Mouse (Mus musculus) thymus, postnatal 10 days (tissue): Measurements from ENCODE around the gene Lrmda.

Experiments used
- DNase-seq, 2 experiments: peaks; one replicate each; pipeline ENCODE4 v3.0.0; 2021; ENCODE audit warnings: low spot score in 2 of 2

The Lrmda gene

GRCm38 (mm10) chr14:22155512-22156026 lies 136.1 kb downstream of the Lrmda start:
- DNase-seq, result no peak

- DNase-seq, result no peak
These were observed 137.5 kb downstream of the Lrmda start for GRCm38 (mm10) chr14:22156991-22157390.

- no peak for DNase-seq
These were observed 141.9 kb downstream of the Lrmda start for GRCm38 (mm10) chr14:22161416-22161815.

- no peak for DNase-seq
These were observed 147.8 kb downstream of the Lrmda start for GRCm38 (mm10) chr14:22167285-22167684.

- no peak for DNase-seq
These were observed 148.7 kb downstream of the Lrmda start for GRCm38 (mm10) chr14:22168077-22168794.

- DNase-seq, result no peak
These were observed 149.5 kb downstream of the Lrmda start for GRCm38 (mm10) chr14:22168795-22169568.

GRCm38 (mm10) chr14:22174757-22175156 lies 155.2 kb downstream of the Lrmda start:
- DNase-seq, result no peak

- no peak for DNase-seq
These were observed 160.2 kb downstream of the Lrmda start for GRCm38 (mm10) chr14:22179761-22180160.

GRCm38 (mm10) chr14:22181508-22181907 lies 162.0 kb downstream of the Lrmda start:
- no peak for DNase-seq

- DNase-seq, result peak; percentile 50 to 52
These were observed 163.7 kb downstream of the Lrmda start for GRCm38 (mm10) chr14:22183195-22183594.

GRCm38 (mm10) chr14:22185452-22185851 lies 165.9 kb downstream of the Lrmda start:
- DNase-seq, result no peak

- no peak for DNase-seq
These were observed 170.6 kb downstream of the Lrmda start for GRCm38 (mm10) chr14:22190111-22190510.

- DNase-seq, result no peak
These were observed 172.7 kb downstream of the Lrmda start for GRCm38 (mm10) chr14:22192185-22192584.

GRCm38 (mm10) chr14:22198021-22198420 lies 178.5 kb downstream of the Lrmda start:
- no peak for DNase-seq

- no peak for DNase-seq
These were observed 179.3 kb downstream of the Lrmda start for GRCm38 (mm10) chr14:22198641-22199425.

- no peak for DNase-seq
These were observed 182.2 kb downstream of the Lrmda start for GRCm38 (mm10) chr14:22201667-22202066.

- no peak for DNase-seq
These were observed 191.1 kb downstream of the Lrmda start for GRCm38 (mm10) chr14:22210601-22211000.

- no peak for DNase-seq
These were observed 198.7 kb downstream of the Lrmda start for GRCm38 (mm10) chr14:22218183-22218582.

GRCm38 (mm10) chr14:22222038-22222437 lies 202.5 kb downstream of the Lrmda start:
- no peak for DNase-seq

GRCm38 (mm10) chr14:22222574-22222973 lies 203.1 kb downstream of the Lrmda start:
- no peak for DNase-seq

- no peak for DNase-seq
These were observed 206.7 kb downstream of the Lrmda start for GRCm38 (mm10) chr14:22226205-22226604.
